Mouse (Mus musculus) forebrain, embryonic 14.5 days (tissue): ENCODE data around the gene Aifm1. TPM values are rescaled to one million over a fixed set of nuclear protein-coding genes. Genes with fewer than 3 reads are reported as not detected.
"Not testable (repeated sequence)": the region's sequence is repeated elsewhere in the genome, so short reads cannot be mapped to it uniquely, and the experiment has no call there.

Source experiments
- ATAC-seq: fragments of 200-750 bp; cut with Nextera tagmentation; 2 replicates; pipeline ENCODE4 v1.8.0; 2017; ENCODE audit warnings: mild to moderate bottlenecking, moderate library complexity
- DNase-seq: peaks from one replicate; pipeline ENCODE4 v3.0.0-alpha.2; 2015; ENCODE audit warnings: low spot score
- H3K27ac ChIP-seq: fragments of 300-500 bp; sonication (generic); 2 replicates; pipeline ENCODE4 v1.5.1; 2014; ENCODE audit warnings: low read depth, mild to moderate bottlenecking, control low read depth, low read length, moderate library complexity
- H3K27me3 ChIP-seq: fragments of 300-500 bp; sonication (generic); replicated peaks from 2 replicates; pipeline ENCODE4 v1.6.1; 2014; ENCODE audit warnings: low read length, control low read depth, mixed read lengths; ENCODE audit not compliant: control insufficient read depth, insufficient read depth
- H3K36me3 ChIP-seq: fragments of 300-500 bp; sonication (generic); 2 replicates; pipeline ENCODE4 v1.6.1; 2014; ENCODE audit warnings: low read length, control low read depth; ENCODE audit not compliant: control insufficient read depth, insufficient read depth
- H3K4me1 ChIP-seq: fragments of 300-500 bp; sonication (generic); 2 replicates; pipeline ENCODE4 v1.6.1; 2014; ENCODE audit warnings: antibody characterized with exemption, low read length, control low read depth; ENCODE audit not compliant: control insufficient read depth, insufficient read depth
- H3K4me2 ChIP-seq: fragments of 300-500 bp; sonication (generic); 2 replicates; pipeline ENCODE4 v1.6.1; 2014; ENCODE audit warnings: mild to moderate bottlenecking, control low read depth, low read length
- H3K4me3 ChIP-seq: fragments of 300-500 bp; sonication (generic); 2 replicates; pipeline ENCODE4 v1.5.1; 2014; ENCODE audit warnings: low read depth, low read length, control low read depth
- H3K9ac ChIP-seq: fragments of 300-500 bp; sonication (generic); 2 replicates; pipeline ENCODE4 v1.6.1; 2014; ENCODE audit warnings: mild to moderate bottlenecking, low read length, control low read depth, moderate library complexity
- H3K9me3 ChIP-seq: fragments of 300-500 bp; sonication (generic); replicated peaks from 2 replicates; pipeline ENCODE4 v1.6.1; 2016; ENCODE audit warnings: low read length, control low read depth, mixed read lengths; ENCODE audit not compliant: control insufficient read depth
- WGBS: fragments of 180-500 bp; shearing (Covaris S2); extraction: QIAGEN DNeasy Blood & Tissue Kit; methylation state at CpG from one replicate; pipeline ENCODE4 v1.1.7; 2014; 5-methylcytosine and 5-hydroxymethylcytosine counted together
- polyA plus RNA-seq: library from polyadenylated mRNA; unstranded; fragments of >200 nt; fragmentation: Nextera tagmentation; extraction: Ambion mirVana; gene quantifications from 2 replicates; pipeline ENCODE4 v1.2.1, GENCODE M21; 2014

The Aifm1 gene
- polyA plus RNA-seq, 1 experiment from 2014 or later, result 46.0 TPM

GRCm38 (mm10) chrX:48436082-48436481 is 77.3 kb downstream of the Aifm1 start:
- not testable (repeated sequence) for H3K4me2 ChIP-seq, H3K4me1 ChIP-seq, H3K9me3 ChIP-seq, H3K4me3 ChIP-seq, ATAC-seq, H3K9ac ChIP-seq, DNase-seq, H3K27me3 ChIP-seq, H3K27ac ChIP-seq, H3K36me3 ChIP-seq
- WGBS, result 80% methylated on average over 6 of the region's 7 CpGs

GRCm38 (mm10) chrX:48435477-48435900 is 77.9 kb downstream of the Aifm1 start:
- WGBS, result 88% methylated on average over 9 of the region's 9 CpGs
- Histone ChIP-seq H3K4me3 (no peak overlapping the region), H3K27ac (no peak overlapping the region), H3K27me3 (no peaks in the 10 kb centered on the region), H3K9ac (no peak overlapping the region), H3K4me2 (no peak overlapping the region), H3K36me3 (no peaks in the 10 kb centered on the region), H3K4me1 (no peaks in the 10 kb centered on the region), H3K9me3 (no peaks in the 10 kb centered on the region)
- no peak for DNase-seq
- ATAC-seq, result no peak

GRCm38 (mm10) chrX:48434251-48434650 is 79.1 kb downstream of the Aifm1 start:
- Histone ChIP-seq H3K27me3 (no peaks in the 10 kb centered on the region), H3K4me2 (no peak overlapping the region), H3K4me3 (no peak overlapping the region), H3K36me3 (no peaks in the 10 kb centered on the region), H3K4me1 (no peaks in the 10 kb centered on the region), H3K9ac (no peak overlapping the region), H3K9me3 (no peaks in the 10 kb centered on the region), H3K27ac (no peak overlapping the region)
- 89% methylated on average over 1 of the region's 1 CpGs for WGBS
- DNase-seq (no peak), ATAC-seq (no peak)

- H3K27me3 ChIP-seq, result no peaks in the 10 kb centered on the region
- H3K36me3 ChIP-seq, result no peaks in the 10 kb centered on the region
- no peak overlapping the region for H3K4me2 ChIP-seq
- ATAC-seq (no peak), DNase-seq (no peak)
- H3K4me3 ChIP-seq, result no peak overlapping the region
- H3K27ac ChIP-seq, result no peak overlapping the region
- no peak overlapping the region for H3K9ac ChIP-seq
- 69% methylated on average over 6 of the region's 6 CpGs for WGBS
- H3K4me1 ChIP-seq, result no peaks in the 10 kb centered on the region
- H3K9me3 ChIP-seq, result no peaks in the 10 kb centered on the region
Measured at GRCm38 (mm10) chrX:48433527-48433899, 79.8 kb downstream of the Aifm1 start.

GRCm38 (mm10) chrX:48432599-48433526 is 80.5 kb downstream of the Aifm1 start:
- ATAC-seq, result no peak
- no peak overlapping the region for H3K27ac ChIP-seq

GRCm38 (mm10) chrX:48429538-48429937 is 83.8 kb downstream of the Aifm1 start:
- ATAC-seq (no peak), DNase-seq (no peak)
- H3K36me3 ChIP-seq, result no peaks in the 10 kb centered on the region
- no peaks in the 10 kb centered on the region for H3K9me3 ChIP-seq
- H3K27ac ChIP-seq, result no peak overlapping the region
- H3K9ac ChIP-seq, result no peak overlapping the region
- no peaks in the 10 kb centered on the region for H3K27me3 ChIP-seq
- H3K4me3 ChIP-seq, result no peak overlapping the region
- no peak overlapping the region for H3K4me2 ChIP-seq
- no peaks in the 10 kb centered on the region for H3K4me1 ChIP-seq
- 52% methylated on average over 6 of the region's 6 CpGs for WGBS

More at GRCm38 (mm10) chrX:48432599-48433526, 80.5 kb downstream of the Aifm1 start:
- WGBS, result 70% methylated on average over 15 of the region's 15 CpGs
- H3K4me1 ChIP-seq, result no peaks in the 10 kb centered on the region
- H3K36me3 ChIP-seq, result no peaks in the 10 kb centered on the region
- H3K27me3 ChIP-seq, result no peaks in the 10 kb centered on the region
- no peak overlapping the region for H3K4me3 ChIP-seq
- no peaks in the 10 kb centered on the region for H3K9me3 ChIP-seq
- DNase-seq, result no peak
- no peak overlapping the region for H3K4me2 ChIP-seq
- H3K9ac ChIP-seq, result no peak overlapping the region

GRCm38 (mm10) chrX:48429100-48429499 is 84.3 kb downstream of the Aifm1 start:
- Histone ChIP-seq H3K36me3 (no peaks in the 10 kb centered on the region), H3K27ac (no peak overlapping the region), H3K4me1 (no peaks in the 10 kb centered on the region), H3K27me3 (no peaks in the 10 kb centered on the region), H3K9ac (no peak overlapping the region), H3K4me3 (no peak overlapping the region), H3K4me2 (no peak overlapping the region), H3K9me3 (no peaks in the 10 kb centered on the region)
- DNase-seq (no peak), ATAC-seq (no peak)

- no peaks in the 10 kb centered on the region for H3K9me3 ChIP-seq
- ATAC-seq (no peak), DNase-seq (no peak)
- H3K27me3 ChIP-seq, result no peaks in the 10 kb centered on the region
- H3K9ac ChIP-seq, result no peak overlapping the region
- no peaks in the 10 kb centered on the region for H3K36me3 ChIP-seq
- no peaks in the 10 kb centered on the region for H3K4me1 ChIP-seq
- no peak overlapping the region for H3K4me3 ChIP-seq
- no peak overlapping the region for H3K27ac ChIP-seq
- 81% methylated on average over 8 of the region's 8 CpGs for WGBS
- H3K4me2 ChIP-seq, result no peak overlapping the region
Measured at GRCm38 (mm10) chrX:48428642-48429041, 84.7 kb downstream of the Aifm1 start.

GRCm38 (mm10) chrX:48428241-48428640 is 85.1 kb downstream of the Aifm1 start:
- Histone ChIP-seq H3K9me3 (no peaks in the 10 kb centered on the region), H3K27ac (no peak overlapping the region), H3K27me3 (no peaks in the 10 kb centered on the region), H3K4me2 (no peak overlapping the region), H3K36me3 (no peaks in the 10 kb centered on the region), H3K4me1 (no peaks in the 10 kb centered on the region), H3K9ac (no peak overlapping the region), H3K4me3 (no peak overlapping the region)
- WGBS, result 82% methylated on average over 6 of the region's 6 CpGs
- DNase-seq, result no peak
- ATAC-seq, result no peak
